Mouse (Mus musculus) MEL (cell line): ENCODE results near the gene Phf23. TPM values are rescaled to one million over a fixed set of nuclear protein-coding genes. Genes with fewer than 3 reads are reported as not detected.
A peak's percentile ranks its signal among the peaks of the same experiment; 100 is the strongest.

Source experiments
- DNase-seq: peaks from one replicate; pipeline ENCODE4 v3.0.0; 2011; ENCODE audit warnings: low read depth, low spot score
- H3K27ac ChIP-seq: 2 replicates; pipeline ENCODE4 v1.5.1; 2012; ENCODE audit warnings: low read depth, mild to moderate bottlenecking, control low read depth, low read length, moderate library complexity; ENCODE audit not compliant: control insufficient read depth
- H3K27me3 ChIP-seq, 2 experiments: fragments of 150-350 bp in 1 of 2; sonication (generic) in 1 of 2; 2 replicates each; pipeline ENCODE4 v1.6.1; 2012; ENCODE audit warnings: low read length in 2 of 2, mild to moderate bottlenecking in 2 of 2, improper control_type of control experiment in 1 of 2, moderate library complexity in 1 of 2; ENCODE audit not compliant: insufficient read depth in 2 of 2, control insufficient read depth in 1 of 2
- H3K36me3 ChIP-seq, 2 experiments: 2 replicates each; pipeline ENCODE4 v1.6.1; 2012 to 2014; ENCODE audit warnings: low read length in 2 of 2, improper control_type of control experiment in 1 of 2, inconsistent platforms in 1 of 2, mild to moderate bottlenecking in 1 of 2; ENCODE audit not compliant: insufficient read depth in 2 of 2, control insufficient read depth in 1 of 2
- H3K4me1 ChIP-seq, 2 experiments: fragments of 150-350 bp in 1 of 2; sonication (generic) in 1 of 2; 2 replicates each; pipeline ENCODE4 v1.6.1; 2012; ENCODE audit warnings: low read length in 2 of 2, improper control_type of control experiment in 1 of 2, mild to moderate bottlenecking in 1 of 2; ENCODE audit not compliant: insufficient read depth in 2 of 2, control insufficient read depth in 1 of 2
- H3K4me3 ChIP-seq, 2 experiments: fragments of 150-350 bp in 1 of 2; sonication (generic) in 1 of 2; 2 replicates each; pipeline ENCODE4 v1.5.1; 2012; ENCODE audit warnings: low read depth in 2 of 2, low read length in 2 of 2, mild to moderate bottlenecking in 2 of 2, moderate library complexity in 2 of 2, control low read depth in 1 of 2, improper control_type of control experiment in 1 of 2; ENCODE audit not compliant: control insufficient read depth in 1 of 2, insufficient read depth in 1 of 2
- H3K79me2 ChIP-seq: 2 replicates; pipeline ENCODE4 v1.6.1; 2012; ENCODE audit warnings: mild to moderate bottlenecking, low read length, moderate library complexity; ENCODE audit not compliant: control insufficient read depth, poor library complexity, insufficient read depth
- H3K9ac ChIP-seq: 2 replicates; pipeline ENCODE4 v1.6.1; 2012; ENCODE audit warnings: low read depth, mild to moderate bottlenecking, control low read depth, low read length, moderate library complexity; ENCODE audit not compliant: control insufficient read depth, poor library complexity, severe bottlenecking
- H3K9me3 ChIP-seq: fragments of 150-350 bp; sonication (generic); replicated peaks from 2 replicates; pipeline ENCODE4 v1.6.1; 2012; ENCODE audit warnings: mild to moderate bottlenecking, low read length, improper control_type of control experiment, moderate library complexity; ENCODE audit not compliant: insufficient read depth
- BHLHE40 ChIP-seq: IDR thresholded peaks from 2 replicates; pipeline ENCODE4 v1.6.1; 2012; ENCODE audit warnings: low read depth, mild to moderate bottlenecking, inconsistent platforms, low read length, improper control_type of control experiment, borderline replicate concordance
- CHD1 ChIP-seq: IDR thresholded peaks from 2 replicates; pipeline ENCODE4 v1.6.1; 2012; ENCODE audit warnings: low read depth, mild to moderate bottlenecking, inconsistent platforms, low read length, improper control_type of control experiment
- CHD2 ChIP-seq: IDR thresholded peaks from 2 replicates; pipeline ENCODE4 v1.6.1; 2011; ENCODE audit warnings: low read length, improper control_type of control experiment
- CTCF ChIP-seq, 3 experiments: IDR thresholded peaks in 2 of 3; conservative IDR thresholded peaks in 1 of 3; 2 replicates each; pipeline ENCODE4 v1.5.1; 2011 to 2012; ENCODE audit warnings: low read length in 3 of 3, low read depth in 2 of 3, mild to moderate bottlenecking in 2 of 3, improper control_type of control experiment in 1 of 3, inconsistent platforms in 1 of 3, mixed read lengths in 1 of 3, moderate library complexity in 1 of 3; ENCODE audit not compliant: control insufficient read depth in 1 of 3, insufficient read depth in 1 of 3, poor library complexity in 1 of 3, severe bottlenecking in 1 of 3
- GATA1 ChIP-seq: IDR thresholded peaks from 2 replicates; pipeline ENCODE4 v1.6.1; 2011; ENCODE audit warnings: low read depth, low read length, improper control_type of control experiment
- HCFC1 ChIP-seq: IDR thresholded peaks from 2 replicates; pipeline ENCODE4 v1.6.1; 2012; ENCODE audit warnings: low read depth, mild to moderate bottlenecking, inconsistent platforms, low read length, improper control_type of control experiment, moderate library complexity
- KAT2A ChIP-seq: conservative IDR thresholded peaks from 2 replicates; pipeline ENCODE4 v1.6.1; 2012; ENCODE audit warnings: low read depth, low read length, improper control_type of control experiment, inconsistent platforms
- MAX ChIP-seq: IDR thresholded peaks from 2 replicates; pipeline ENCODE4 v1.6.1; 2011; ENCODE audit warnings: low read length, improper control_type of control experiment
- MAZ ChIP-seq: IDR thresholded peaks from 2 replicates; pipeline ENCODE4 v1.6.1; 2012; ENCODE audit warnings: low read depth, mild to moderate bottlenecking, inconsistent platforms, low read length, improper control_type of control experiment
- MYC ChIP-seq: IDR thresholded peaks from 2 replicates; pipeline ENCODE4 v1.6.1; 2011; ENCODE audit warnings: low read depth, mild to moderate bottlenecking, low read length, improper control_type of control experiment, moderate library complexity
- NELFE ChIP-seq: IDR thresholded peaks from 2 replicates; pipeline ENCODE4 v1.6.1; 2011; ENCODE audit warnings: low read depth, low read length, improper control_type of control experiment
- POLR2A ChIP-seq, 2 experiments: IDR thresholded peaks; 2 replicates each; pipeline ENCODE4 v1.6.1; 2011 to 2012; ENCODE audit warnings: low read length in 2 of 2, mild to moderate bottlenecking in 2 of 2, control low read depth in 1 of 2, improper control_type of control experiment in 1 of 2, low read depth in 1 of 2, moderate library complexity in 1 of 2; ENCODE audit not compliant: control insufficient read depth in 1 of 2, insufficient read depth in 1 of 2, poor library complexity in 1 of 2
- POLR2AphosphoS5 ChIP-seq: IDR thresholded peaks from 2 replicates; pipeline ENCODE4 v1.6.1; 2012; ENCODE audit warnings: low read depth, borderline replicate concordance, mild to moderate bottlenecking, inconsistent platforms, low read length, moderate library complexity, mixed read lengths
- SIN3A ChIP-seq: IDR thresholded peaks from 2 replicates; pipeline ENCODE4 v1.6.1; 2012; ENCODE audit warnings: low read length, improper control_type of control experiment, inconsistent platforms
- SMC3 ChIP-seq: IDR thresholded peaks from 2 replicates; pipeline ENCODE4 v1.6.1; 2011; ENCODE audit warnings: low read depth, low read length, improper control_type of control experiment
- TBP ChIP-seq: IDR thresholded peaks from 2 replicates; pipeline ENCODE4 v1.8.0; 2011; ENCODE audit warnings: low read depth, low read length, improper control_type of control experiment
- UBTF ChIP-seq: IDR thresholded peaks from 2 replicates; pipeline ENCODE4 v1.6.1; 2012; ENCODE audit warnings: low read depth, mild to moderate bottlenecking, inconsistent platforms, low read length, improper control_type of control experiment, moderate library complexity, borderline replicate concordance; ENCODE audit not compliant: insufficient read depth
- polyA plus RNA-seq, 2 experiments: library from polyadenylated mRNA; stranded (reverse) in 1 of 2; unstranded in 1 of 2; fragments of >175 nt in 1 of 2; fragments of >200 nt in 1 of 2; gene quantifications; 2 replicates each; pipeline versions ENCODE4 v1.2.1 to v1.2.4; 2012; ENCODE audit warnings: low replicate concordance in 2 of 2, low read depth in 1 of 2; ENCODE audit not compliant: insufficient read length in 2 of 2, insufficient read depth in 1 of 2, missing spikeins in 1 of 2
- total RNA-seq: library from RNA; depleted of rRNA; stranded (reverse); fragments of 300-350 nt; gene quantifications from 2 replicates; pipeline ENCODE4 v1.2.3, GENCODE M21; 2012

Gene Phf23
- total and polyA plus RNA-seq, 3 experiments, result 108 to 112 TPM; not detected in 1

GRCm38 (mm10) chr11:70020022-70020631, 24.6 kb downstream of the Phf23 start:
- DNase-seq, result peak; percentile 72
- H3K4me3 ChIP-seq, result peak overlapping the region; percentile 54 to 56

GRCm38 (mm10) chr11:70020731-70021263, 25.2 kb downstream of the Phf23 start:
- peak; percentile 94 for DNase-seq
- peaks cover 0 to 33% of the 10 kb centered on the region in 2 experiments; a peak in 2 of 4 replicates for H3K36me3 ChIP-seq
- H3K27me3 ChIP-seq, result no peaks in the 10 kb centered on the region
- H3K27ac ChIP-seq, result peak overlapping the region; percentile 75
- peaks cover 25% of the 10 kb centered on the region for H3K79me2 ChIP-seq
- H3K4me1 ChIP-seq, result peaks cover 1 to 34% of the 10 kb centered on the region in 2 experiments
- H3K9ac ChIP-seq, result peak overlapping the region; percentile 44
- TF ChIP-seq POLR2AphosphoS5 (no peak), POLR2A (IDR thresholded peaks at IDR 0.05; ENCODE audit: control insufficient read depth in 1 of 2, insufficient read depth in 1 of 2, low read depth in 1 of 2, low read length in 2 of 2, poor library complexity in 1 of 2) (peak in 1 of 2 experiments; percentile 3; a peak in 1 of 4 replicates), MAZ (no peak), CHD2 (no peak), CTCF (IDR thresholded peaks at IDR 0.05 in 2 of 3, conservative IDR thresholded peaks at IDR 0.05 in 1 of 3; ENCODE audit: control insufficient read depth in 1 of 3, insufficient read depth in 1 of 3, low read depth in 2 of 3, low read length in 3 of 3, poor library complexity in 1 of 3, severe bottlenecking in 1 of 3) (peak; percentile 40 to 57 (median 50)), GATA1 (0 out of 2 replicates have a peak, but pooled peaks have one; percentile 6), SMC3 (no peak), KAT2A (peak; percentile 92; the same call in 1 of the 2 replicates), BHLHE40 (no peak), NELFE (no peak), HCFC1 (peak; percentile 99)
- H3K4me3 ChIP-seq, result peak overlapping the region; percentile 41 to 53
- H3K9me3 ChIP-seq, result no peaks in the 10 kb centered on the region

More at GRCm38 (mm10) chr11:70020022-70020631, 24.6 kb downstream of the Phf23 start:
- peak overlapping the region; percentile 70 for H3K9ac ChIP-seq
- H3K27ac ChIP-seq, result peak overlapping the region; percentile 75
- no peaks in the 10 kb centered on the region for H3K27me3 ChIP-seq
- H3K79me2 ChIP-seq, result peaks cover 25% of the 10 kb centered on the region
- peaks cover 0 to 36% of the 10 kb centered on the region in 2 experiments; a peak in 2 of 4 replicates for H3K36me3 ChIP-seq
- TF ChIP-seq TBP (peak; percentile 42; the same call in 1 of the 2 replicates), CTCF (IDR thresholded peaks at IDR 0.05 in 2 of 3, conservative IDR thresholded peaks at IDR 0.05 in 1 of 3; ENCODE audit: control insufficient read depth in 1 of 3, insufficient read depth in 1 of 3, low read depth in 2 of 3, low read length in 3 of 3, poor library complexity in 1 of 3, severe bottlenecking in 1 of 3) (no peak), MAX (peak; percentile 79), POLR2A (IDR thresholded peaks at IDR 0.05; ENCODE audit: control insufficient read depth in 1 of 2, insufficient read depth in 1 of 2, low read depth in 1 of 2, low read length in 2 of 2, poor library complexity in 1 of 2) (peak in 1 of 2 experiments; percentile 51; a peak in 2 of 4 replicates), MYC (peak; percentile 72; the same call in 1 of the 2 replicates), UBTF (no peak), CHD1 (0 out of 2 replicates have a peak, but pooled peaks have one; percentile 43), SIN3A (no peak; the same call in 1 of the 2 replicates), BHLHE40 (peak; percentile 64; the same call in 1 of the 2 replicates)
- H3K4me1 ChIP-seq, result peaks cover 6 to 34% of the 10 kb centered on the region in 2 experiments
- no peaks in the 10 kb centered on the region for H3K9me3 ChIP-seq
